Mouse (Mus musculus) liver (tissue): ENCODE data around the gene Adgrl3.

Experiments
- DNase-seq: peaks from one replicate; pipeline ENCODE4 v3.0.0-alpha.2; 2020; ENCODE audit warnings: mixed read lengths

Gene Adgrl3

GRCm38 (mm10) chr5:81269689-81270088 is 249.8 kb downstream of the Adgrl3 start:
- DNase-seq = no peak

GRCm38 (mm10) chr5:81275346-81276047 is 255.6 kb downstream of the Adgrl3 start:
- no peak for DNase-seq

- DNase-seq = no peak
These were observed 259.3 kb downstream of the Adgrl3 start for GRCm38 (mm10) chr5:81279246-81279645.

GRCm38 (mm10) chr5:81285643-81286042 is 265.7 kb downstream of the Adgrl3 start:
- DNase-seq = no peak

- no peak for DNase-seq
These were observed 281.9 kb downstream of the Adgrl3 start for GRCm38 (mm10) chr5:81301874-81302273.

GRCm38 (mm10) chr5:81317406-81318112 is 297.6 kb downstream of the Adgrl3 start:
- no peak for DNase-seq

GRCm38 (mm10) chr5:81321276-81321934 is 301.5 kb downstream of the Adgrl3 start:
- DNase-seq = no peak

GRCm38 (mm10) chr5:81322064-81322463 is 302.1 kb downstream of the Adgrl3 start:
- DNase-seq = no peak

GRCm38 (mm10) chr5:81326916-81327315 is 307.0 kb downstream of the Adgrl3 start:
- DNase-seq = no peak

GRCm38 (mm10) chr5:81327392-81327791 is 307.5 kb downstream of the Adgrl3 start:
- no peak for DNase-seq

GRCm38 (mm10) chr5:81329571-81329971 is 309.6 kb downstream of the Adgrl3 start:
- DNase-seq = no peak

- DNase-seq = no peak
These were observed 324.4 kb downstream of the Adgrl3 start for GRCm38 (mm10) chr5:81344330-81344729.

GRCm38 (mm10) chr5:81345096-81345435 is 325.1 kb downstream of the Adgrl3 start:
- DNase-seq = no peak

GRCm38 (mm10) chr5:81345436-81346131 is 325.6 kb downstream of the Adgrl3 start:
- no peak for DNase-seq

GRCm38 (mm10) chr5:81347571-81347970 is 327.6 kb downstream of the Adgrl3 start:
- DNase-seq = no peak

GRCm38 (mm10) chr5:81359560-81359959 is 339.6 kb downstream of the Adgrl3 start:
- no peak for DNase-seq

- no peak for DNase-seq
These were observed 344.3 kb downstream of the Adgrl3 start for GRCm38 (mm10) chr5:81364198-81364643.

- no peak for DNase-seq
These were observed 345.3 kb downstream of the Adgrl3 start for GRCm38 (mm10) chr5:81365250-81365649.

- DNase-seq = no peak
These were observed 350.4 kb downstream of the Adgrl3 start for GRCm38 (mm10) chr5:81370126-81370850.

- no peak for DNase-seq
These were observed 356.1 kb downstream of the Adgrl3 start for GRCm38 (mm10) chr5:81375992-81376391.

GRCm38 (mm10) chr5:81405582-81406143 is 385.7 kb downstream of the Adgrl3 start:
- DNase-seq = no peak

- DNase-seq = no peak
These were observed 397.4 kb downstream of the Adgrl3 start for GRCm38 (mm10) chr5:81417326-81417725.
